Mouse (Mus musculus) lung, postnatal 0 days (tissue): Measurements from ENCODE around the gene Dysf.

ENCODE experiments used
- CTCF ChIP-seq: IDR thresholded peaks from 2 replicates; pipeline ENCODE4 v1.5.1; 2016; ENCODE audit warnings: antibody characterized with exemption, mild to moderate bottlenecking
- EP300 ChIP-seq: IDR thresholded peaks from 2 replicates; pipeline ENCODE4 v1.6.1; 2016; ENCODE audit warnings: antibody characterized with exemption, mild to moderate bottlenecking, control low read depth

DNA sequence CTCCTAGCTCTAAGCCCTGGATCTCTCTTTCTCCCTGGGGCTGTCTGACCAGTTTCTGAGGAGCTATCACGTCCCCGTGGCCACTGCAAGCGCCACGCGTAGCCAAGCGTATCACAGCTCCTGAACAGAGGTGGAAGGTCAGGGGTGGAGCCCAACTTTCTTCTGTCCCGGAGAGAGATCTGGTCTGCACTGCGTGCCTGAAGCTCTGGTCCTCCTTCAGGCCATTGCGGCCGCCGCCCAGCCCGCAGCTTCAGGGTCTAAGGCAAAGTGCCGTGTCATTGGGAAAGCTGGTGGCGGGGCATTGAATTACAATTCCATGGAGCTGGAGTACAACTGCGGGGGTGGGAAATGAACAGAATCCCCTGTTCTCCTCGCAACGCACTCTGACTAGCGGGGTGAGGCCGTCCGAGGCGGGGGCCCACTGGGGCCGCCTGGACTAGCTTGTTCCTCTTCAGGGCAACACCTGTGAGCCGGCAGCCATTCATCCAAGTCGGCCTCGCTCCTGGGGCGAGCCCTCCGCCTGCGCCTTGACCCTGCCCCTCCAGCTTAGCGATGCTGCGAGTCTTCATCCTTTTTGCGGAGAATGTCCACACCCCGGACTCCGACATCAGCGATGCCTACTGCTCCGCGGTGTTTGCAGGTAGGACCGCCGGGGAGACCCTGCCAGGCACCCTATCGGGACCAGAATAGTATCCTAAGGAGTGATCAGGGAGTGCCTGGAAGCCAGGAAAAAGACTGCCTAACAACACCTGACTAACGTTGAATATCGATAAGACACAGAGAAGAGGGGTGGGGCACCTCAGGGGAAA lies at the start of gene Dysf:
- TF ChIP-seq CTCF (peak; percentile 42), EP300 (no peak)
